Mouse (Mus musculus) hindbrain, embryonic 10.5 days (tissue): Measurements from ENCODE around the gene Cdh20. TPM values are rescaled to one million over a fixed set of nuclear protein-coding genes. Genes with fewer than 3 reads are reported as not detected.

Experiments
- DNase-seq: peaks from one replicate; pipeline ENCODE4 v3.0.0-alpha.2; 2017; ENCODE audit warnings: low spot score
- H3K27ac ChIP-seq: fragments of 300-500 bp; sonication (generic); 2 replicates; pipeline ENCODE4 v1.5.1; 2016; ENCODE audit warnings: mild to moderate bottlenecking, moderate library complexity
- H3K27me3 ChIP-seq: fragments of 300-500 bp; sonication (generic); 2 replicates; pipeline ENCODE4 v1.6.1; 2016; ENCODE audit warnings: mild to moderate bottlenecking; ENCODE audit not compliant: poor library complexity, insufficient read depth, severe bottlenecking
- H3K36me3 ChIP-seq: fragments of 300-500 bp; sonication (generic); 2 replicates; pipeline ENCODE4 v1.6.1; 2016; ENCODE audit warnings: mild to moderate bottlenecking, moderate library complexity
- H3K4me1 ChIP-seq: fragments of 300-500 bp; sonication (generic); replicated peaks from 2 replicates; pipeline ENCODE4 v1.6.1; 2016; ENCODE audit warnings: mild to moderate bottlenecking
- H3K4me3 ChIP-seq: fragments of 300-500 bp; sonication (generic); 2 replicates; pipeline ENCODE4 v1.5.1; 2016; ENCODE audit warnings: mild to moderate bottlenecking, moderate library complexity
- H3K9me3 ChIP-seq: fragments of 300-500 bp; sonication (generic); 2 replicates; pipeline ENCODE4 v1.6.1; 2016; ENCODE audit warnings: mild to moderate bottlenecking, moderate library complexity
- WGBS: fragments of 180-500 bp; shearing (Covaris S2); methylation state at CpG from one replicate; pipeline ENCODE4 v1.1.7; 2016; 5-methylcytosine and 5-hydroxymethylcytosine counted together
- polyA plus RNA-seq: library from polyadenylated mRNA; unstranded; fragments of >200 nt; fragmentation: Nextera tagmentation; extraction: Ambion mirVana; gene quantifications from 2 replicates; pipeline ENCODE4 v1.2.1, GENCODE M21; 2016

Cdh20 gene
- polyA plus RNA-seq, 1 experiment from 2014 or later = 1.7 TPM

DNA sequence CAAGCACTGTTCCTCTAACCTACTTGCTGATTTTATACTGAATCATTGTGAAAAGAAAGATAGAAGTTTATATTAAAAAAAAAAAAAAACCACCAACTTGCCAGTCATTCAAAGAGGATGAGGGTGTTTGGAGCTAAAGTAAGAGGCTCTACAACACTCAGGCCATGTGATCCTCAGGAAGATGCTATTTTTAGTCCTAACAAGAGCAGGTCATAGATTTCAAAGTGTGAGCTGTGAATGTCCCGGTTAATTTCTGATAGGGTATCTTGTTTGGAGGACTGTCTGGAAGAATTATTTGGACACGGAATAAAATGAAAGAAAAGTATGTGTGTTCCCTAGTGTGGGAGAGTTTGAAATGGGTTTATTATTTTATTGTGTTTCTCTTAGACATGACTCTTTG lies 49.2 kb downstream of the Cdh20 start:
- H3K36me3 ChIP-seq = no peaks in the 10 kb centered on the region
- H3K4me1 ChIP-seq = no peaks in the 10 kb centered on the region
- no peak for DNase-seq
- H3K9me3 ChIP-seq = no peaks in the 10 kb centered on the region
- no peaks in the 10 kb centered on the region for H3K27me3 ChIP-seq
- no peak overlapping the region for H3K27ac ChIP-seq
- no peak overlapping the region for H3K4me3 ChIP-seq
- WGBS = 91% methylated on average over 2 of the region's 2 CpGs

DNA sequence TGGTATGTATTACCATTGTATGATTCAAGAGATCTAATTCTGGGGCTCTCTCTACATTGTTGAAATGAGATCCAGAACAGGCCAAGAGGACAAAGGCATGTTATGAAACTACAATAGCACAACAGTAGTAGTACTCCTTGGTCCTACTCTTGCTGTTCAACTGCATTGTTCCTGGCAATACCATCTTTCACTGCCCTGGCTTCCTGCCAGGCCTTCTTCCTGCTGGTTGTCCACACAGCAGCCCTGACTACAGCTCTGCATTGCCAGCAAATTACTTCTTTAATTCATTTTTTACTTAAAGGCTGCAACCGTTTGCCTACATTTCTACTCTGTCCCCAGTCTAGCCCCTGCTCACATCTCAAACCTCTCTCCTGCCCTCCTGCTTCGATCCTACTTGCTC lies 59.8 kb downstream of the Cdh20 start:
- Histone ChIP-seq H3K4me3 (no peak overlapping the region), H3K27me3 (no peaks in the 10 kb centered on the region), H3K9me3 (no peaks in the 10 kb centered on the region), H3K4me1 (no peaks in the 10 kb centered on the region), H3K27ac (no peak overlapping the region), H3K36me3 (no peaks in the 10 kb centered on the region)
- 97% methylated on average over 2 of the region's 2 CpGs for WGBS
- no peak for DNase-seq

DNA sequence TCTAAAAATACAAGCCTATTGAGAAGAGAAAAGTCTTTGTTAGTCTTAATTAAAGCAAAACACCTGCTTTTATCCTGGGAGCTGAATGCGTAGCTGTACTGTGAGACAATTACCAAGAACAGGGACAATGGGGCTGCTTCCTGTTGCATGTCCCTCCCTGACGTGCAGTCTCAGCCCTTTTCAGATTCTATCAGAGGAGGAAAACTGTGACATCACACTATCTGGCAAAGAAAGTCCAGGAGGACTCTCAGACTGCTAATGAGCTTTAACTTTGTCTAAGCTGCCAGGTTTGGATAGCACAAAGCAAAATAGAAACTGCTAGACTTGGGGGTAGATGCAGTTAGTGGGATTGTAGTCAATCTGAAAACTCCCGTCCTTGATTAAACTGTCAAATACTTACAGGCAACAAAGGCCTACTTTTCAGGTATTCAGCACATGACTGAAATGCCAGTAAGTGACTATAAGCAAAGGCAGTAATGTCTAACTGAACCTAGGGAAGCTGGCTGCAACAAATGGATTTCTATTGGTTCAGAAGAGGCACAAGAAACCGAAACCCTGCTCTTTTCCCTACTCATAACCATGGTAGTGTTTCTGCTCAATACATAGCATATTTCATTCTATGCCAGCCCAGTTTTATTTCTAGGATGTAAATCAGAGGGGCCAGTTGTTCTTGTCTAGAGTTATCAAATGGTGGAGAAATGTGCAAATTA lies 70.0 kb downstream of the Cdh20 start:
- Histone ChIP-seq H3K27ac (no peak overlapping the region), H3K4me1 (peaks cover 8% of the 10 kb centered on the region), H3K9me3 (no peaks in the 10 kb centered on the region), H3K27me3 (no peaks in the 10 kb centered on the region), H3K4me3 (no peak overlapping the region), H3K36me3 (no peaks in the 10 kb centered on the region)
- no peak for DNase-seq
- WGBS = 42% methylated on average over 4 of the region's 4 CpGs

DNA sequence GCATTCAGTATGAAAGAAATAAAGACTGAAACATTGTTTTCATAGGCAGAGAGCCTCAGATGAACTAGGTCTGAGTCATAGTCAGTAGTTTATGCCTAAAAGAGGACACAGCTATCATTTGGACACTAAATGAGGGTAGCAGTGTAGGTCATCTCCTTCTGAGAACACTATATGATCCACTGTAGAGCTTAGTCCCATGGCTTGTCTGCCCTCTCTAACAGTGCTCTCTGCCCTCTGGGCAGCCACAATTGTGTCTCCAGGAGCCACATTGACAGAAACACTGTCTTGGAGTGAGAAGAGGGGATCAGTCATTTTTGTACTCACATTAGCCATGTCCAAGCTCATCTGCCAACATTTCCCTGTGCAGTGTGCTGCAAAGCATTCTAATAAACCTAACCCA lies 70.7 kb downstream of the Cdh20 start:
- no peak for DNase-seq
- Histone ChIP-seq H3K4me3 (no peak overlapping the region), H3K9me3 (no peaks in the 10 kb centered on the region), H3K36me3 (no peaks in the 10 kb centered on the region), H3K27ac (no peak overlapping the region; the same call in 1 of the 2 replicates), H3K27me3 (no peaks in the 10 kb centered on the region), H3K4me1 (peaks cover 8% of the 10 kb centered on the region)

DNA sequence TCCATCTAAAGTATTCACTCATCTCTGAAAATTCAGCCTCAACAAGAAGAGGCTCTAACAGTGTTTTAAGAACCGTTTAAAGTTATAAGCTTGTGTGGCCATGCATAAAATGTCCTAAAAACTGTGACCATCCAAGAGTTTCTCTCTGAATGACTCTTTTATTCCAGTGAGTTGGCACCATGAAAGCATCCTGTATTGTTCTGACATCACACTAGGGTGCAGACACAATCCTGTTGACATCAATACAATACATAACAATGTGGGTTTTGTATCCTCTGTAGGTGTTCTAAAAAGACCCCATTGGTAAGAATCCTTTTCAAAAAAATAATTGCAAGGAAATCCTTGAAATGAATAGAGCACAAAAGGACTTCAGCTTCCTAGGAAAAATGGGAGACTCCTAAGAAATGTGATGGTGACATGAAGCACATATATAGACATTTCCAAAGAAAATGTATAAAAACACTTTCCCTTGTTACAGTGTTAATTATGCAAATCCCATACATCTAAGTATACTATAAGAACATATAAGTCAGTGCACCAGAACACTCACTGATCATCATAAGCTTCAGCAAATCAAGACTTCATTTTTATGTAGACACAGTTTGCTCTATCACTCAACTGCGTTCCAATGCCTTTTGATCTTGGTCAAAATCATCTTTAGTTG lies 80.1 kb downstream of the Cdh20 start:
- 24% methylated on average over 2 of the region's 2 CpGs for WGBS
- no peaks in the 10 kb centered on the region for H3K27me3 ChIP-seq
- no peak overlapping the region for H3K4me3 ChIP-seq
- no peaks in the 10 kb centered on the region for H3K36me3 ChIP-seq
- peak overlapping the region; percentile 69 for H3K27ac ChIP-seq
- no peaks in the 10 kb centered on the region for H3K9me3 ChIP-seq
- DNase-seq = no peak
- peaks cover 16% of the 10 kb centered on the region for H3K4me1 ChIP-seq

DNA sequence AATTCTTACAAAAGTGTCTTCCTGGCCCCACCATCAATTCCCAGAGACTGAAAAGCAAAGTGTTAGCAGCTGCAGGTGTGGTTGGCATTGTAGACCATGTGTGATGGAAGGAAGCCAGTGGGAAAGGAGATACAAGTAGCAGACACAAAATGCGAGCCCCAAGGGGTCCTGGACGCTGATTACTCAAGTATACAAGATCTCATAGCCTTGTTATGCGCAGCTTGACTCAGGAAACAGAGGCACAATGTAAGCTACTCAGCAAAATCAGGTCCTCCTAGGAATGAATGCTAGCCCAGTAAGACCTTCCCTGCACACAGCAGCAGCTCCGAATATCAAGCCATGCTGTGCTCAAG lies 80.6 kb downstream of the Cdh20 start:
- Histone ChIP-seq H3K27me3 (no peaks in the 10 kb centered on the region), H3K4me1 (peaks cover 16% of the 10 kb centered on the region), H3K36me3 (no peaks in the 10 kb centered on the region), H3K27ac (peak overlapping the region; percentile 37; the same call in 1 of the 2 replicates), H3K4me3 (no peak overlapping the region), H3K9me3 (no peaks in the 10 kb centered on the region)
- DNase-seq = peak; percentile 21
- 30% methylated on average over 4 of the region's 4 CpGs for WGBS

DNA sequence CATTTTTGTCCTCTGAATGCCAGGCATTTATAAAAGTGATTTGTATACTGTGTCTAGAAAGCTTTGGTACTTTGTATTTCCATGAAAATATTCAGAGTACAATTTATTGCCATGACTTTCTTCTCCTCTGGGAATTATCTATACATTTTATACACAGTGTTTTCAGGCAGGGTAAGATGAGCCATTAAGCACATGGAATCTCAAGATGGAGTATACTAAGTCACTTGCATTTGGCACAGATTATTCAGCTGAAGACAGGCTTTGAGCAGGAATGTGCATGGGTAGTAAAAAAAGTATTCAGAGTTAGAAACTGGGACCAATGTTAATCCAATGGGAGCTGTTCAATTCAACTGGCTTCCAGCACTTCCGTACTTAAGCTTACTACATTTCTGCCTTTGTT lies 109.1 kb downstream of the Cdh20 start:
- no peak for DNase-seq
- Histone ChIP-seq H3K36me3 (no peaks in the 10 kb centered on the region), H3K27me3 (no peaks in the 10 kb centered on the region), H3K9me3 (no peaks in the 10 kb centered on the region), H3K4me1 (no peaks in the 10 kb centered on the region), H3K27ac (no peak overlapping the region), H3K4me3 (no peak overlapping the region)
- 89% methylated on average over 1 of the region's 1 CpGs for WGBS

DNA sequence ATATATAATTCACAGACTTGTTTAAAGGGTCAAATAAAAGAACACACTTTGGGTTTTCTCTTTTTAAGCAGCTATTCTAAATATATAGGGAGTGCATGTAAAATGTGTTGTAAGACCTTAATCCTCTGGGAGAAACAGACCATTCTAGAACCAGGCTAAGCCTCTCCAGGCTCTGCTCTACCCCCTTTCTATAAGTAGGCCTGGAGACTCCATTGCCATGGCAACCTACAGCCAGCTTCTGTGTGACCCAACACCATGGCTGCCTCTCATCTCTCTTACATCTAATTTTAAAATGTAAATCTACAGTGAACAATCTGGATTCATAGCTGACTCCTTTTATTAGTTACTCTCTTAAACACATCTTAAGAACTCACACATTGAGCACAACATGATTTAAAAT lies 133.5 kb downstream of the Cdh20 start:
- H3K4me1 ChIP-seq = no peaks in the 10 kb centered on the region
- H3K4me3 ChIP-seq = no peak overlapping the region
- no peak overlapping the region for H3K27ac ChIP-seq
- DNase-seq = no peak
- no peaks in the 10 kb centered on the region for H3K9me3 ChIP-seq
- no peaks in the 10 kb centered on the region for H3K27me3 ChIP-seq
- H3K36me3 ChIP-seq = no peaks in the 10 kb centered on the region

DNA sequence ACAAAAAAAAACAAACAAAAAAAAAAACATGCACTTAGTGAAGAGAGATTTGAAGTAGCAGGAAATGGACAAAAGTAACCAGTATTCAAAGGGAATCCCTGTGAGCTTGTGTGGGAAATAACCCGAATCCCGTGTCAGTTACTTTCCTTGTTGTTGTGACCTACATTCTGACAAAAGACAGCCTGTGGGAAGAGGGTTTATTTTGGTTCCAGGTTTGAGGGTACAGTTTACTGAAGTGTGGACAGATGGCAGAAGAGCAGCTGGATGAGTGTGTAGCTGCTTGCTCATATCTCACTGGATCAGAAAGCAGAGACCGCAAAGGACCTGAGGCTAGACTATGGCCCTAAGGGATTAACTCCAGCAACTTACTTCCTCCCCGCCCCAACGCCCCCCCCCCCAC lies 135.1 kb downstream of the Cdh20 start:
- no peaks in the 10 kb centered on the region for H3K27me3 ChIP-seq

DNA sequence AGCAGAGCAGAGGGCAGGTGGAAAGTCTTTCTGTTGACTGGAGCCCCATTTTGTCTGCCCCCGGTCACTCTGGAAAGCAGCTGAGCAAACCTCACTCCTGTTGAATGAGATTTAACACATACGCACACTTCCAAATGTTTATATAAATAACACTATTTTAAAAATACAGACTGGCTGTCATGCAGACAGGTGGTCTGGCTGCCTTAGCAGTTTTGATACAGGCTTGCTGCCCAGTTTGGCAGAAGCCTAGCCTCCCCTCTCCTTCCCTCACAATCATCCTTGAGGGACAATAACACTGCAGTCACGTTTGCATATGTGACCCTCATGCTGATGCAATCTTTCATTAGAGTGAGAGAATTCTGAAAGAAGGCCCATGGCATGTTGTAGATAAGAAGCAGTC lies 144.1 kb downstream of the Cdh20 start:
- Histone ChIP-seq H3K4me1 (peaks cover 14% of the 10 kb centered on the region), H3K27ac (0 out of 2 replicates have a peak overlapping the region, but pooled peaks have one; percentile 9), H3K36me3 (no peaks in the 10 kb centered on the region), H3K4me3 (no peak overlapping the region), H3K27me3 (no peaks in the 10 kb centered on the region), H3K9me3 (no peaks in the 10 kb centered on the region)
- no peak for DNase-seq
- WGBS = 69% methylated on average over 3 of the region's 3 CpGs

More for the DNA sequence above, 135.1 kb downstream of the Cdh20 start:
- no peak overlapping the region for H3K27ac ChIP-seq
- WGBS = 80% methylated on average over 5 of the region's 5 CpGs
- no peak for DNase-seq
- H3K9me3 ChIP-seq = no peaks in the 10 kb centered on the region
- H3K4me3 ChIP-seq = no peak overlapping the region
- no peaks in the 10 kb centered on the region for H3K4me1 ChIP-seq
- no peaks in the 10 kb centered on the region for H3K36me3 ChIP-seq

DNA sequence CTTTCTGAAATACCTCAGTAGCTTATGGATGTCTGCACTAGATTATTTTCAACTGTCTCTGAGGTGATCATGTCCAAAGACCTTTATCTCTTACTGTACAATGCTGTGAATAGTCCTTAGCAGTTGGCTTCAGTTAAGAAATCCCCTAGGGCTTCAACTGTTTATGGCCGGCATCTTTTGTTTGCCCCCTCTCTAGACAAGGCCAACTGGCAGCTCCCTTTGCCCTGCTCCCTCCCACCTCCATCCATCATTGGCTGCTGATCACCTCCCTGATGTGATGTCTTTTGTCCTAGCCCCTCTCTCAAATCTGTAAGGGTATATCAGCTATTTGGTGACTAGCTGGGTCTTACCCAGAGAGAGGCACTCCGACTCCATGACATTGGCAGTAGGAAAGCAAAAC lies 148.2 kb downstream of the Cdh20 start:
- Histone ChIP-seq H3K9me3 (no peaks in the 10 kb centered on the region), H3K27me3 (no peaks in the 10 kb centered on the region), H3K27ac (no peak overlapping the region), H3K4me3 (no peak overlapping the region), H3K4me1 (peaks cover 21% of the 10 kb centered on the region), H3K36me3 (no peaks in the 10 kb centered on the region)
- peak; percentile 22 for DNase-seq
- WGBS = 42% methylated on average over 2 of the region's 2 CpGs

DNA sequence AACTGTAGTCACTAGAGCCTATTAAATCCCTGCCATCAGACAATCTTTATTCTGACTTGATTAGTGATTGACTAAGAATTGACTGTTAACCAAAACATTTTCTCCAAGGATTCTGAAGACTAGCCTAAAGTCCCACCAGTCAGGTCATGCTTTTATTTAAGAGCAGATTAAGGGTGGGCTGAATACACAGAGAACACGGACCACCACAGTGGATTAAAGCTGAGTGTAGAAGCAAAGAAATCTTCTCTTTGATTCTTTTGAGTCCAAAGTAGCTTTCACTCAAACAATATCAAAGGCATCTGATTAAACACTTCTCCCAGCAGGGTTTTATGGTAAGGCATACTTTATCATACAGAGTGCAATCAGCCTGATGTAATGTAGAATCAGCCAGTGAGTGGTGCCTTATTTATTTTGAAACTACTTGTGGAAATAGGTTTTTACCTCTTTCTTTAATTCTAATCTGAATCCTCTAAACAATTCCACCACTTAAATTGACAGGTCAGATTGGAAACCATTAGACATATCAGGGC lies 149.0 kb downstream of the Cdh20 start:
- Histone ChIP-seq H3K4me1 (peaks cover 21% of the 10 kb centered on the region), H3K27me3 (no peaks in the 10 kb centered on the region), H3K27ac (no peak overlapping the region), H3K36me3 (no peaks in the 10 kb centered on the region), H3K9me3 (no peaks in the 10 kb centered on the region), H3K4me3 (no peak overlapping the region)
- no peak for DNase-seq
- 30% methylated on average over 1 of the region's 1 CpGs for WGBS

DNA sequence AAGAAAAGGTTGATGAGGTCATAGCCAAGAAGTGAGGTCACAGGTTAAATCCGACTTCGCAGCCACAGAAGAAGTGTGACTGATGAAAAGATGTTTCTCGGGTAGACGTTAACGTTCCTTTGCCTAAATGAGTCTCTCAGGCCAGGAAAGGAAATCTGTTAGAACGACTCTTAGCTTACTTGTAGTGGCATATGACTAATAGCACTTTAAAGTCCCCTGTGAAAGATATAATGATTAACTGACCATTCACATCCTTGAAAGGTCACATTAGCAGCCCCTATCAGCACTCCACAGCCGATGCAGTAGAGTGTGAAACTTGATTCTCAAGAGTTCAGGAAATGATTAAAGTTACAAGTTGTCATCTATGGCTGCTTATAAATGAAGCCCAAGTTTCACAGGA lies 164.7 kb downstream of the Cdh20 start:
- Histone ChIP-seq H3K4me3 (no peak overlapping the region), H3K27me3 (no peaks in the 10 kb centered on the region), H3K27ac (no peak overlapping the region), H3K9me3 (no peaks in the 10 kb centered on the region), H3K36me3 (no peaks in the 10 kb centered on the region), H3K4me1 (no peaks in the 10 kb centered on the region)
- 60% methylated on average over 7 of the region's 7 CpGs for WGBS
- DNase-seq = no peak
